Mouse (Mus musculus): ENCODE results near the gene 5530401A14Rik. TPM values are rescaled to one million over a fixed set of nuclear protein-coding genes. Genes with fewer than 3 reads are reported as not detected.

The 5530401A14Rik gene
- total RNA-seq (2021) = under 1 TPM; 0.08 TPM

GRCm38 (mm10) chr11:81860250-81860972 lies at the start of gene 5530401A14Rik:
TSS of gene 5530401A14Rik (plus strand) at chr11:81860673.
- intact Hi-C loops (cut with DNase I) = no loop called here
- no peak for DNase-seq (ENCODE audit: low spot score)

DNA sequence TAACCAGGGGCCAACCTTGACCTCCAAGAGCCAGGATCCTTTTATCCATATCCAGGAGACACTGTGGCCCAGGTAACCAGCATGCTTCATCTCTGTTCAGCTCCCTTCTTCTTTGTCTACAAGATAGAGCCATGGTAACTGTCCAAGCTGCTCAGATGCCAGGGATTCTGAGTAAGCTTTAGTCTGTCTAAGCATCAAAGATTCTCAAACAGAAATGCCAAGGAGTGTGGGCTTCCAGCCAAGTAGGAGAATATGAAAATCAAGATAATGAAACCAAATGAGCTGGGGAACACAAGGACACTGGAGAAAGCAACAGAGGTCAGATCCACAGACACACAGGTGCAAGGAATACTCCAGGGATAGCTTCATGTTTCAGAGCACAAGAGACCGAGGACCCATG lies 45.7 kb upstream of the 5530401A14Rik start:
- DNase-seq (ENCODE audit: low spot score) = no peak
- intact Hi-C loops (cut with DNase I) = no loop called here

- DNase-seq (ENCODE audit: low spot score) = no peak
- intact Hi-C loops (cut with DNase I) = no loop called here
These were observed 43.9 kb upstream of the 5530401A14Rik start for GRCm38 (mm10) chr11:81816531-81816930.

DNA sequence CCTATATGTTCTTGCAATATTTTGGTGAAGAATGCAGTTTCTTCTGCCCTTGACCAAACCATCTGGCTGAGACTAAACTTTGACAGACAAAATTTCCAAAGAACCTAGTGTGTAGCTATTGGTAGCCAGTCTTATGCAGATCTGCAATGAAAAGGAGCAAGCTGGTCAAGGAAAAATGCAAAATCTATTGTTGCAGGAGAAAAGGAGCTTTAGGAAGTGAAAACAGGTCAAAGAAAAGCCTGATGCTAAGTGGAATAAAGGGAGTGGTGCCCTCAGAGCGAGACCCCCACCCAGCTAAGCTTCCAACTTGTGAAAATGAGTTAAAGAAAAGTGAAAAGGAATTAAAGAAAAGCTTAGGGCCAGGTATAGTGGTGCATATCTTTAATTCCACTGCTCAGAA lies 28.1 kb upstream of the 5530401A14Rik start:
- intact Hi-C loops (cut with DNase I) = no loop called here
- DNase-seq (ENCODE audit: low spot score) = no peak

- intact Hi-C loops (cut with DNase I) = no loop called here
- DNase-seq (ENCODE audit: low spot score) = no peak
These were observed 22.0 kb upstream of the 5530401A14Rik start for GRCm38 (mm10) chr11:81838426-81838825.

DNA sequence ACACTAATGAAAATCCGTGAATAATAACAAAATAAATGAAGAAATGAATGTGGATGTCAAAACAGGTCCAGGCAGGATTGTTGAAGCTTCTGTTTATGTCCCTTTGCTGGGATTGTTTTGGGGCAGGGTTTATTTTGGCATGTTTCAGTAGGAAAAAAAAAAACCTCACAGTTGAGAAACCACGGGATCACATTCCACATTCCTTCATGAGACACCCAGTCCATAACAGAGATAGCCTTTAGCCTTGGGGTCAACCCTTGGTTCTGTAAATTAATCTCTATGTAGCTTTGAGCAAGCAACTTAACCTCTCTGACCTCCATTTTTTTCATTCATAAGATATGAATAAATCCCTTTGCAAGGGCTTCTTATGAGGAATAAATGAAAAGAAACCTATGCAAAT lies 19.5 kb upstream of the 5530401A14Rik start:
- intact Hi-C loops (cut with DNase I) = no loop called here
- DNase-seq (ENCODE audit: low spot score) = no peak

GRCm38 (mm10) chr11:81845010-81845685 lies 15.3 kb upstream of the 5530401A14Rik start:
- no peak for DNase-seq (ENCODE audit: low spot score)
- intact Hi-C loops (cut with DNase I) = no loop called here

- intact Hi-C loops (cut with DNase I) = no loop called here
- no peak for DNase-seq (ENCODE audit: low spot score)
These were observed 14.8 kb upstream of the 5530401A14Rik start for GRCm38 (mm10) chr11:81845686-81846036.

- intact Hi-C loops (cut with DNase I) = no loop called here
- no peak for DNase-seq (ENCODE audit: low spot score)
These were observed 12.5 kb upstream of the 5530401A14Rik start for GRCm38 (mm10) chr11:81847773-81848490.

- no peak for DNase-seq (ENCODE audit: low spot score)
- intact Hi-C loops (cut with DNase I) = no loop called here
These were observed 5.3 kb downstream of the 5530401A14Rik start for GRCm38 (mm10) chr11:81865661-81866382.

DNA sequence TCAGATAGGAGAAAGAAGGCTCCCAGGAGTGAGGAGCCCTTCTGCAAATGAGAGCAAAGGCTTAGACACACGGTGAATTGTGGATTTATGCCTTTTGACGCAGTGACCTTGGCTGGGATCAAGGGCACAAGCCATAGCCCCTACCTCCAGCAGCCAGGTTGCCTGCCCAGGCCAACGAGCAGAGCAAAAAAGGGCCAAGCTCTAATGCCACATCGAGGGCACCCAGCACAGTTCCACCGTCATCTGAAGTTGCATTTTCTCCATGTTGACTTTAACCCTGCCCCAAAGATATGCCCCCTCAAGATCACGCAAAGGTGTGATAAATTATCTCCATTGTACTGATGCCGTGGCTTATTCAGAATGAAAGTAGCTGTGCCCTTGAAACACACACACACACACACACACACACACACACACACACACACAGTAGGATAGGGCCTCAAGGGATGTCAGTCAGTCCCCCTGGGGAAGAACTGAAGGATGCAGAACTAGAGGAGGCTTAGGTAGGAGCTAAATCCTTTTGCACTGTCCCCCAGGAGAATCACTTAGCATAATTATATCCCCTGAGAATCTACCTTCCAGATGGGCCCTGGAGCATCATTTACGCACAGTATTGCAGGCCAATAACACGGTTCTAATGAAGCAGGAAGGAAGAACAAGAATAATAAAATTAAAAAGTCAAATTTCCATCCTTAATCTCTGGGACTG lies 11.2 kb downstream of the 5530401A14Rik start:
- intact Hi-C loops (cut with DNase I) = no loop called here
- no peak for DNase-seq (ENCODE audit: low spot score)

DNA sequence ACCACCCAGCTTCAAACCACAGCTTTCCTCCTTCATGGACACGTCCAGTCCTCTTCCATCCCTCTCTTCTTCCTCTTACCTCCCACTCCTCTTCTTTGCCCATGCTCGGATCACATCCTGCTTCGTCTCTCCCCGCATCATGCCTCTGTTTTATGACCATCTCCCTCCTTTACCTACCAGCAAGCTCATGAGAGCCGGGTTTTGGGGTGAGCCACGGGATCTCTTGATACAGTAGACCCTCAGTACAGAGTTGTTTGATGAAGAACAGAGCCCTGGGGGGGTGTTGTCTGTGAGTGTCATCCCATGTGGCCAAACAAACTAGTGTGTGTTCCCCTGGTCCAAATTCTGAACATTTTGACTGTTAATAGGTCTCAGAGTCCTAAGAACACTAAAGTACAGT lies 36.0 kb downstream of the 5530401A14Rik start:
- DNase-seq (ENCODE audit: low spot score) = no peak
- intact Hi-C loops (cut with DNase I) = no loop called here

DNA sequence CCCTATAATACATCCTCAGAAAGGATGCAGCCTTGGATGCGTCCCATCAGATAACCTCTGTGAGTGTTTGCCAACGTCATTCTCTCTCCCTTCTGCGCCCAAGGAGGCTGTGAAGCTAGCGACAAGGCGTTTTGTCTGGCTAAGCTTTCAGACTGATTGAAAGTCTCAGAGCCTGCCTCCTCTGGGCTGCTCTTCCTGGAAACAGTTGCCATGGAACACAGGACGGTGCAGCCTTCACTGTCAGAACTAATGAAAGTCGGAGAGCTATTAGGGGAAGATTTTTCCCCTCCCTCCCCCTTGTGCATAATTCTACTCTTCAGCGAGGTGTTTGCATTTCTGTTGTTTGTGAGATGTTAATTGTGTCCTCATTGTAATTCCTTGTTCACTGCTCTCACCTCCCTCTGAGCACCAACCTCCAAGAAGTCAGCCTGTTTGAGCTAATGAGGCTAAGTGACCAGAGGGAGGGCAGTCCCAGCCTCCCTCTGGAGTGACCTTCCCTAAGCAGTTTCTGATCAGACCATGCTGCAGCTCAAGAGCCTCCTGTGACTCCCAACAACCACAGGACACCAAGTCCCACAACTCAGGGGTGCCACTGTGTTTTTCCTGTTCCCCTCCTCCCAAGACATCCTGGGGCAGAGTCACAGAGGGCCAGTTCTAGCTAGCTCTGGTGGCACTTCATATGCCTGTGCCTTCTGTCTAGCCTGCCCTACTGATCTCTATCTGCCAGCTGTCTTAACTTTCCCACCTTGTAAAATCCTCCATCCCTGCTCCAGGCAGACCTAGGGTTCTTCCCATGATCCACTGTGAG lies 37.3 kb downstream of the 5530401A14Rik start:
- intact Hi-C loops (cut with DNase I) = no loop called here
- DNase-seq (ENCODE audit: low spot score) = no peak

- intact Hi-C loops (cut with DNase I) = no loop called here
- no peak for DNase-seq (ENCODE audit: low spot score)
These were observed 41.8 kb downstream of the 5530401A14Rik start for GRCm38 (mm10) chr11:81902318-81902717.

DNA sequence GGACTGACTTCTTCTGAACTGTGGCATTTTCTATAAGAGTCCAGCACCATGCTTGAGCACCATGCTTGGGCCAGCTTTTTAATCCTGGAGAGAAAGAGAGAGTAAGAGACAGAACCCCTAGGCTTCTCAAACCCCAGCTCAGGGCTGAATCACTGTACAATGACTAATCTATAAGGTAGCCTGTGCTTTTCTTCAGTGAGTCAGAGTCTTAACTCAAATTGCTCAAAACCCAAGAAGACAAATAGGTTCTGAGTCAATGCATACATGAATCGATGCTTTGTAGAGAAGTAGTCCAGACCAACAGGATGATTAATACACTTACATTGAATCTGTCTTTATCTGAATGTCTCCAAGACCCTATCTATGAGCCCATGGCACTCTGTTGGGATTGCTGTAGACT lies 48.3 kb downstream of the 5530401A14Rik start:
- intact Hi-C loops (cut with DNase I) = no loop called here
- DNase-seq (ENCODE audit: low spot score) = no peak

- no peak for DNase-seq (ENCODE audit: low spot score)
- intact Hi-C loops (cut with DNase I) = no loop called here
These were observed 49.0 kb downstream of the 5530401A14Rik start for GRCm38 (mm10) chr11:81909397-81909894.

- no peak for DNase-seq (ENCODE audit: low spot score)
- intact Hi-C loops (cut with DNase I) = no loop called here
These were observed 52.6 kb downstream of the 5530401A14Rik start for GRCm38 (mm10) chr11:81913071-81913470.

- no peak for DNase-seq (ENCODE audit: low spot score)
- intact Hi-C loops (cut with DNase I) = no loop called here
These were observed 55.0 kb downstream of the 5530401A14Rik start for GRCm38 (mm10) chr11:81915501-81915900.

- DNase-seq (ENCODE audit: low spot score) = no peak
- intact Hi-C loops (cut with DNase I) = no loop called here
These were observed 62.6 kb downstream of the 5530401A14Rik start for GRCm38 (mm10) chr11:81923096-81923495.
